Mouse (Mus musculus): Measurements from ENCODE around the gene Gm20662. TPM values are rescaled to one million over a fixed set of nuclear protein-coding genes. Genes with fewer than 3 reads are reported as not detected.
A peak's percentile ranks its signal among the peaks of the same experiment; 100 is the strongest.

Gm20662 gene
- polyA plus RNA-seq, 1 experiment from 2014 or later = 0.64 TPM

DNA sequence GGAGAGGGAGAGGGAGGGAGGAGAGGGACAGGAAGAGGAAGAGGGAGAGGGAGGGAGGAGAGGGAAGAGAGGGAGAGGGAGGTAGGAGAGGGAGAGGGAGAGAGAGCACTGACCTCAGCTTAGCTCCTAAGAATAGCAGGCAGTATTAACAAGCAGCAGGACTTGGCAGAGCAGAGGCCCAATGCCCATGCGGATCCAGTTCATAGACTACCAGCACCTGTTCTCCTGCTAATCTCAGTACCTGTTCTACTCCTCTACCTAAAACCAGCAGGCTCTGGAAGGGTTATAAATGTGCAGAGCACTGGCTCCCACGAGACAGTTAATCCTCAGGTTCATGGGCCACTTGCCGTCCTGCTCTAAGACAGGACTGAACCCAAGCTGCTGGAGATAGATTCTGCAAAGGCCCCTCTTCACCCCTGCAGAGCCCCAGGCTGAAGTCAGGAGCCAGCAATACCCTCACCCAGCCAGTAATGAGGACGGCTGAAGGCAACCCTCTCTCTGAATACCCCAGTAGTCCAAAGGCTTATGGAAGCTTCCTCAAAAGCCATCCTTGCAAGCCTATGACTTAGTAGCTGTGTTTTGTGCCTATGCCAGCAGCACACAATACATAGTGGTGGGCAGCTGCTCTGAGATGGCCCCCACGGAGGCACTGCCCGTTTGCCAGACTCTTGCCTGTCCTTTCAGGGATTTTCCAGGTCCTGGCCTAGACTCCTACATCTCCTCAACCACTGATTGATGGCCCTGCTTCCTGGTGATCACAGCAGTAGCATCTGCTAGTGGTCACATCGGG is 77.2 kb downstream of the Gm20662 start:
- Histone ChIP-seq H3K9me3 (ENCODE audit: low read length) (no peaks in the 10 kb centered on the region), H3K27ac (ENCODE audit: low read length) (no peak overlapping the region), H3K36me3 (ENCODE audit: insufficient read depth, low read length) (peaks cover 14% of the 10 kb centered on the region), H3K4me3 (ENCODE audit: low read length) (no peak overlapping the region), H3K4me1 (ENCODE audit: insufficient read depth, low read length) (peaks cover 5% of the 10 kb centered on the region), H3K9ac (replicated peaks; ENCODE audit: low read length) (0 out of 2 replicates have a peak overlapping the region, but pooled peaks have one; percentile 4), H3K27me3 (ENCODE audit: insufficient read depth, low read length) (no peaks in the 10 kb centered on the region), H3K4me2 (replicated peaks; ENCODE audit: low read depth, low read length) (no peak overlapping the region)
- no peak for ATAC-seq (ENCODE audit: low FRiP score, low TSS enrichment)
- WGBS = 49% methylated on average over 7 of the region's 7 CpGs

DNA sequence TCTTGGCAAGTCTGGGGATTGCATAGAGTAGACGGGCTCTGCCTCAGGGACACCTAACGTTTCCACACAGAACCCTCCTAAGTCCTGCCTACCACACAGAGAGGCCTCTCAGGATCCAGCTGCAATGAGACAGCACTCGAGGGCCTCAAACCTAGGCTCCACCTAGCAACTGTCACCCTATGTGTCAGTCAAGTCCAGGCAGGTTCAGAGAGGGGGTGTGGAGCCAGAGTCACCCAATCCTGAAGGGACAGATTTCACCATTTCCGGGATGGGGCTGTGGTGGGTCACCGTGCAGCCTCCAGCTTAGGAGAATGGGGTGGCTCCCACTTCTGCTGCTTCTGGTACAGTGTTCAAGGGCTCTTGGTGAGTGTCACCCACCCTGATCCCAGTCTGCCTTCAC is 84.0 kb downstream of the Gm20662 start, which contains the start of gene Mst1:
TSS of gene Mst1 (plus strand) at position 269 of the 400 bp plus-strand sequence.
- H3K4me2 ChIP-seq (replicated peaks; ENCODE audit: low read depth, low read length) = peak within 1 kb of the TSS; percentile 78
- peak within 1 kb of the TSS; percentile 90 for H3K9ac ChIP-seq (replicated peaks; ENCODE audit: low read length)
- no peaks in the 10 kb centered on the region for H3K9me3 ChIP-seq (ENCODE audit: low read length)
- H3K4me3 ChIP-seq (ENCODE audit: low read length) = peak within 1 kb of the TSS; percentile 78
- H3K4me1 ChIP-seq (ENCODE audit: insufficient read depth, low read length) = peaks cover 16% of the 10 kb centered on the region
- H3K27ac ChIP-seq (ENCODE audit: low read length) = no peak within 1 kb of the TSS
- no peak for ATAC-seq (ENCODE audit: low FRiP score, low TSS enrichment)
- 82% methylated on average over 5 of the region's 5 CpGs for WGBS
- peaks cover 6% of the 10 kb centered on the region for H3K36me3 ChIP-seq (ENCODE audit: insufficient read depth, low read length)
- H3K27me3 ChIP-seq (ENCODE audit: insufficient read depth, low read length) = peaks cover 26% of the 10 kb centered on the region

GRCm38 (mm10) chr9:108082549-108082948 is 86.4 kb downstream of the Gm20662 start:
- no peak overlapping the region for H3K27ac ChIP-seq (ENCODE audit: low read length)
- H3K4me2 ChIP-seq (replicated peaks; ENCODE audit: low read depth, low read length) = peak overlapping the region; percentile 47
- H3K9ac ChIP-seq (replicated peaks; ENCODE audit: low read length) = peak overlapping the region; percentile 49
- H3K36me3 ChIP-seq (ENCODE audit: insufficient read depth, low read length) = peaks cover 26% of the 10 kb centered on the region
- peak overlapping the region; percentile 23 for H3K4me3 ChIP-seq (ENCODE audit: low read length)
- peaks cover 16% of the 10 kb centered on the region for H3K4me1 ChIP-seq (ENCODE audit: insufficient read depth, low read length)
- no peak for ATAC-seq (ENCODE audit: low FRiP score, low TSS enrichment)
- WGBS = 5% methylated on average over 19 of the region's 19 CpGs
- no peaks in the 10 kb centered on the region for H3K9me3 ChIP-seq (ENCODE audit: low read length)
- H3K27me3 ChIP-seq (ENCODE audit: insufficient read depth, low read length) = peaks cover 26% of the 10 kb centered on the region

DNA sequence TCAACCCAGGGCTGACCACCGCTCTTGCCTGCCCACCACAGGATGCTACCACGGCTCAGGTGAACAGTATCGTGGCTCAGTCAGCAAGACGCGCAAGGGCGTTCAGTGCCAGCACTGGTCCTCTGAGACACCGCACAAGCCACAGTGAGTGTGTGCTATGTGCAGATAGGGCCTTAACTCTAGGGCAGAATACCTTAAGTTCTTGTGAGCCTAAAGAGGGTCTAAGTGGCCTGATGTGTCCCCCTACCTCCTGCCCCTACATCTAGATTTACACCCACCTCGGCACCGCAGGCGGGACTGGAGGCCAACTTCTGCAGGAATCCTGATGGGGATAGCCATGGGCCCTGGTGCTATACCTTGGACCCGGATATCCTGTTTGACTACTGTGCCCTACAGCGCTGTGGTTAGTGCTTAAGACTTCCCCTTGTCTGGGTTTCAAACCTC is 86.9 kb downstream of the Gm20662 start, which contains the start of gene Rnf123:
TSS of gene Rnf123 (minus strand) at position 359 of the 444 bp plus-strand sequence.
- no peaks in the 10 kb centered on the region for H3K9me3 ChIP-seq (ENCODE audit: low read length)
- peak within 1 kb of the TSS; percentile 49 for H3K9ac ChIP-seq (replicated peaks; ENCODE audit: low read length)
- ATAC-seq (ENCODE audit: low FRiP score, low TSS enrichment) = no peak
- H3K4me1 ChIP-seq (ENCODE audit: insufficient read depth, low read length) = peaks cover 14% of the 10 kb centered on the region
- no peak within 1 kb of the TSS for H3K27ac ChIP-seq (ENCODE audit: low read length)
- H3K4me3 ChIP-seq (ENCODE audit: low read length) = peak within 1 kb of the TSS; percentile 23
- peaks cover 26% of the 10 kb centered on the region for H3K27me3 ChIP-seq (ENCODE audit: insufficient read depth, low read length)
- peak within 1 kb of the TSS; percentile 47 for H3K4me2 ChIP-seq (replicated peaks; ENCODE audit: low read depth, low read length)
- WGBS = 31% methylated on average over 12 of the region's 12 CpGs
- peaks cover 30% of the 10 kb centered on the region for H3K36me3 ChIP-seq (ENCODE audit: insufficient read depth, low read length)

GRCm38 (mm10) chr9:108083561-108083960 is 87.4 kb downstream of the Gm20662 start:
- WGBS = 80% methylated on average over 6 of the region's 6 CpGs
- Histone ChIP-seq H3K27ac (ENCODE audit: low read length) (no peak overlapping the region), H3K4me1 (ENCODE audit: insufficient read depth, low read length) (peaks cover 8% of the 10 kb centered on the region), H3K27me3 (ENCODE audit: insufficient read depth, low read length) (peaks cover 26% of the 10 kb centered on the region), H3K9ac (replicated peaks; ENCODE audit: low read length) (no peak overlapping the region), H3K36me3 (ENCODE audit: insufficient read depth, low read length) (peaks cover 35% of the 10 kb centered on the region), H3K9me3 (ENCODE audit: low read length) (no peaks in the 10 kb centered on the region), H3K4me2 (replicated peaks; ENCODE audit: low read depth, low read length) (no peak overlapping the region), H3K4me3 (ENCODE audit: low read length) (no peak overlapping the region)
- ATAC-seq (ENCODE audit: low FRiP score, low TSS enrichment) = no peak

GRCm38 (mm10) chr9:108085261-108085660 is 89.1 kb downstream of the Gm20662 start:
- peaks cover 4% of the 10 kb centered on the region; the same call in 1 of the 2 replicates for H3K4me1 ChIP-seq (ENCODE audit: insufficient read depth, low read length)
- H3K4me2 ChIP-seq (replicated peaks; ENCODE audit: low read depth, low read length) = no peak overlapping the region
- no peak for ATAC-seq (ENCODE audit: low FRiP score, low TSS enrichment)
- H3K27ac ChIP-seq (ENCODE audit: low read length) = no peak overlapping the region
- H3K36me3 ChIP-seq (ENCODE audit: insufficient read depth, low read length) = peaks cover 47% of the 10 kb centered on the region
- H3K9ac ChIP-seq (replicated peaks; ENCODE audit: low read length) = no peak overlapping the region
- peaks cover 26% of the 10 kb centered on the region for H3K27me3 ChIP-seq (ENCODE audit: insufficient read depth, low read length)
- no peak overlapping the region for H3K4me3 ChIP-seq (ENCODE audit: low read length)
- WGBS = 91% methylated on average over 4 of the region's 4 CpGs
- no peaks in the 10 kb centered on the region for H3K9me3 ChIP-seq (ENCODE audit: low read length)

GRCm38 (mm10) chr9:108090611-108091120 is 94.5 kb downstream of the Gm20662 start:
- Histone ChIP-seq H3K27me3 (ENCODE audit: insufficient read depth, low read length) (no peaks in the 10 kb centered on the region), H3K4me2 (replicated peaks; ENCODE audit: low read depth, low read length) (no peak overlapping the region), H3K9me3 (ENCODE audit: low read length) (no peaks in the 10 kb centered on the region), H3K36me3 (ENCODE audit: insufficient read depth, low read length) (peaks cover 57% of the 10 kb centered on the region), H3K9ac (replicated peaks; ENCODE audit: low read length) (no peak overlapping the region), H3K4me1 (ENCODE audit: insufficient read depth, low read length) (peaks cover 13% of the 10 kb centered on the region), H3K4me3 (ENCODE audit: low read length) (no peak overlapping the region), H3K27ac (ENCODE audit: low read length) (no peak overlapping the region)
- WGBS = 92% methylated on average over 7 of the region's 7 CpGs
- no peak for ATAC-seq (ENCODE audit: low FRiP score, low TSS enrichment)

- Histone ChIP-seq H3K36me3 (ENCODE audit: insufficient read depth, low read length) (peaks cover 33% of the 10 kb centered on the region), H3K9ac (replicated peaks; ENCODE audit: low read length) (peak overlapping the region; percentile 81), H3K27me3 (ENCODE audit: insufficient read depth, low read length) (no peaks in the 10 kb centered on the region), H3K4me1 (ENCODE audit: insufficient read depth, low read length) (peaks cover 20% of the 10 kb centered on the region), H3K4me3 (ENCODE audit: low read length) (peak overlapping the region; percentile 71), H3K9me3 (ENCODE audit: low read length) (no peaks in the 10 kb centered on the region), H3K4me2 (replicated peaks; ENCODE audit: low read depth, low read length) (peak overlapping the region; percentile 79), H3K27ac (ENCODE audit: low read length) (peak overlapping the region; percentile 43; the same call in 1 of the 2 replicates)
- no peak for ATAC-seq (ENCODE audit: low FRiP score, low TSS enrichment)
- 57% methylated on average over 10 of the region's 10 CpGs for WGBS
Observed at GRCm38 (mm10) chr9:108093586-108093985, 97.4 kb downstream of the Gm20662 start.

DNA sequence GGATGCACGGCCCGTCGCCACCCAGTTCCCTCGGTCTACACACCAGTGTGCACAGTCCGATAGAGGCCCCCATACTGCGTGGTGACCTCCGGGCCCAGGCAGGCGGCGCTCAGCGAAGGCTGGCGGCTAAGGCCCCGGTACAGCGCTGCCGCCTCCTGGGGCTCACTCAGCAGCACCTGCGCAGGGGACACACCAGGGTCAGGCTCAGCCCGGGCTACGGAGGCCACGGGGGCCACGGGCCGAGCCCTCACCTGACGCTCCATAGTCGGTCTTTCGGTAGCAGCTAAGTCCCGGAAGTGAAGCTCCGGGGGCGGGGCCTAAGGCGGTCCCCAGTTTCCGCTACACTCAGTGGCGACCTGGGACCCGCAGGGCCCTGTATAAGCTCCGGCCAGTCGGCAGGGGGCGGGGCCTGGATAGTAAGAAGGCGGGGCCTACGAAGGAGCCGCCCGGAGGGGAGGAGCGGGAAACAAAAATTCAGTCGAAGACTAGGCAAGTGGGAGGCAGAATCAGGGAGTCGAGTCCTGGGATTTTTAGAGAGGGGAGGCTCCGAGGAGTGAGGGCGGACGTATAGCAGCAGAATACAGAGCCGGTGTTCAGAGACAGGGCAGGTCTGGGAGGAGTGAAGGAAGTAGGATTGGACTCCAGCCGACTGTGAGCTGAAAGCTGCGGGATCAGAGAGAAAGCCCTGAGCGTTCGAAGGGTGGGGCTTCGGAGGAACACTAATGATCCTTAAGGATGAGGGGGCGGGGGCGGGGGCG is 98.2 kb downstream of the Gm20662 start, which contains the start of gene Apeh:
TSS of gene Apeh (minus strand) at position 423 of the 758 bp plus-strand sequence.
- peaks cover 20% of the 10 kb centered on the region for H3K4me1 ChIP-seq (ENCODE audit: insufficient read depth, low read length)
- no peaks in the 10 kb centered on the region for H3K27me3 ChIP-seq (ENCODE audit: insufficient read depth, low read length)
- peak within 1 kb of the TSS; percentile 81 for H3K9ac ChIP-seq (replicated peaks; ENCODE audit: low read length)
- H3K36me3 ChIP-seq (ENCODE audit: insufficient read depth, low read length) = peaks cover 27% of the 10 kb centered on the region
- peak; percentile 96 for ATAC-seq (ENCODE audit: low FRiP score, low TSS enrichment)
- peak within 1 kb of the TSS; percentile 79 for H3K4me2 ChIP-seq (replicated peaks; ENCODE audit: low read depth, low read length)
- H3K9me3 ChIP-seq (ENCODE audit: low read length) = no peaks in the 10 kb centered on the region
- H3K4me3 ChIP-seq (ENCODE audit: low read length) = peak within 1 kb of the TSS; percentile 71
- peak within 1 kb of the TSS; percentile 43; the same call in 1 of the 2 replicates for H3K27ac ChIP-seq (ENCODE audit: low read length)
- under 1% methylated on average over 52 of the region's 52 CpGs for WGBS
